Mouse (Mus musculus) lung, embryonic 14.5 days (tissue): ENCODE measurements at regions not wholly inside any gene's neighbourhood (a gene's known extent, or its start where the extent isn't known, plus 50 kb on each side); places are given as distances from the start of the nearest gene placed in this dataset.

Source experiments
- ATAC-seq: fragments of 200-750 bp; cut with Nextera tagmentation; 2 replicates; pipeline ENCODE4 v1.8.0; 2017; ENCODE audit warnings: mild to moderate bottlenecking, moderate TSS enrichment, moderate library complexity; ENCODE audit not compliant: insufficient read depth
- DNase-seq: peaks from one replicate; pipeline ENCODE4 v3.0.0-alpha.2; 2015
- H3K27ac ChIP-seq: fragments of 300-500 bp; sonication (generic); 2 replicates; pipeline ENCODE4 v1.5.1; 2014; ENCODE audit warnings: low read depth, mild to moderate bottlenecking, moderate library complexity
- H3K27me3 ChIP-seq: fragments of 300-500 bp; sonication (generic); 2 replicates; pipeline ENCODE4 v1.6.1; 2014; ENCODE audit warnings: low read length, control low read depth; ENCODE audit not compliant: insufficient read depth
- H3K36me3 ChIP-seq: fragments of 300-500 bp; sonication (generic); 2 replicates; pipeline ENCODE4 v1.6.1; 2014; ENCODE audit warnings: control low read depth; ENCODE audit not compliant: insufficient read depth
- H3K4me1 ChIP-seq: fragments of 300-500 bp; sonication (generic); 2 replicates; pipeline ENCODE4 v1.6.1; 2014; ENCODE audit warnings: antibody characterized with exemption, control low read depth; ENCODE audit not compliant: insufficient read depth
- H3K4me2 ChIP-seq: fragments of 300-500 bp; sonication (generic); 2 replicates; pipeline ENCODE4 v1.6.1; 2014; ENCODE audit warnings: mild to moderate bottlenecking
- H3K4me3 ChIP-seq: fragments of 300-500 bp; sonication (generic); 2 replicates; pipeline ENCODE4 v1.5.1; 2014; ENCODE audit warnings: low read depth, low read length
- H3K9ac ChIP-seq: fragments of 300-500 bp; sonication (generic); 2 replicates; pipeline ENCODE4 v1.6.1; 2014
- H3K9me3 ChIP-seq: fragments of 300-500 bp; sonication (generic); 2 replicates; pipeline ENCODE4 v1.6.1; 2016; ENCODE audit warnings: low read depth, low read length, control low read depth
- CTCF ChIP-seq: IDR thresholded peaks from 2 replicates; pipeline ENCODE4 v1.5.1; 2016; ENCODE audit warnings: antibody characterized with exemption, low read depth
- WGBS: fragments of 180-500 bp; shearing (Covaris S2); extraction: QIAGEN DNeasy Blood & Tissue Kit; methylation state at CpG from one replicate; pipeline ENCODE4 v1.1.7; 2014; 5-methylcytosine and 5-hydroxymethylcytosine counted together

DNA sequence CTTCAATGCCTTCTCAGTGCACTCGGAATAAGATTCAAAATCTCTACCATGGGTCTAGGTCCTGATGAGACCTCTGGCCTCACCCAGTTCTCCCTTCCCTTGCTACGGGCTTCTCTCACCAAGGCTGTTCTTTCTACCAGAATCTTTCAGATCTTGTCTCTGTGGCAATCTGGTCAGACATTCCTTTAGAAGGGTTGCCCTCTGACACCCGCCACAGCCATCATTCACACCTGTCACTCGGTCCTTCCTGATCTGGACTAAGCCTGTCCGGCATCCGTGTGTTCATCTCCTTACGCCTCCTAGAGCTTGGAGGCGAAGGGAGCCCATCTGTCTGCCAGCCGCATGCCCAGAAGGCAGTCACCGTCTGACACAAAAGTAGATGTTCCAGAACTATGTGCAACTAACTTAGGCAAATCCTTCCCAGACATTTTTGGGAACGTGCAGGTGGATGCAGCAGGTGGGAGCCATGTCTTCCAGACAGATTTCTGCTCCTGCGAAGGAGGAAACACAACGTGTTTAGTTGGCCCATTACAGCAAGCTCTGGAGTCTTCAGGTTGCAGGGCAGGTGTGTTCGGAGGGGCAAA, 77.7 kb downstream of the Fam76b start:
- peaks cover 2% of the 10 kb centered on the region; the same call in 1 of the 2 replicates for H3K4me1 ChIP-seq
- no peak for TF ChIP-seq CTCF
- no peaks in the 10 kb centered on the region for H3K36me3 ChIP-seq
- H3K9ac ChIP-seq, result no peak overlapping the region
- H3K4me2 ChIP-seq, result no peak overlapping the region
- 69% methylated on average over 14 of the region's 14 CpGs for WGBS
- H3K4me3 ChIP-seq, result no peak overlapping the region
- H3K9me3 ChIP-seq, result no peaks in the 10 kb centered on the region
- no peak overlapping the region for H3K27ac ChIP-seq
- H3K27me3 ChIP-seq, result no peaks in the 10 kb centered on the region
- ATAC-seq (no peak), DNase-seq (no peak)

DNA sequence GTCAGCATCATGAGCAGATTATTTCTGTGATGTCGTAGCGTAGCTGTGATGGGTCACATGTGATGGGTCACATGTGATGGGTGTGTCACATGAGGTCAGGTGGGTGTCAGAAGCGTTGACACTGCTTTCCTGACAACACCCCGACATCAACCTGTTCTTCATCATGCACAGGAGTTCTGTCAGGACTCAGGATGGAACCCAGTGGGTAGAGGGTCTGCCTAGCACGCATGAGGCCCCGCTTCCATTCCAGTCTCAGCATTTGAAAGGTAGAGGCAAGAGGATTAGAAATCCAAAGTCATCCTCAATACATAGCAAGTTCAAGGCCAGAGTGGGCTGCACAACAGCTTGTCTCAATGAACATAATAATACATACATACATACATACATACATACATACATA, 79.2 kb downstream of the Fam76b start:
- Histone ChIP-seq H3K27me3 (no peaks in the 10 kb centered on the region), H3K9ac (no peak overlapping the region), H3K4me2 (no peak overlapping the region), H3K27ac (no peak overlapping the region), H3K4me1 (peaks cover 2% of the 10 kb centered on the region; the same call in 1 of the 2 replicates), H3K4me3 (no peak overlapping the region), H3K36me3 (no peaks in the 10 kb centered on the region), H3K9me3 (no peaks in the 10 kb centered on the region)
- no peak for TF ChIP-seq CTCF
- DNase-seq, result no peak
- WGBS, result 86% methylated on average over 6 of the region's 6 CpGs
- no peak for ATAC-seq

DNA sequence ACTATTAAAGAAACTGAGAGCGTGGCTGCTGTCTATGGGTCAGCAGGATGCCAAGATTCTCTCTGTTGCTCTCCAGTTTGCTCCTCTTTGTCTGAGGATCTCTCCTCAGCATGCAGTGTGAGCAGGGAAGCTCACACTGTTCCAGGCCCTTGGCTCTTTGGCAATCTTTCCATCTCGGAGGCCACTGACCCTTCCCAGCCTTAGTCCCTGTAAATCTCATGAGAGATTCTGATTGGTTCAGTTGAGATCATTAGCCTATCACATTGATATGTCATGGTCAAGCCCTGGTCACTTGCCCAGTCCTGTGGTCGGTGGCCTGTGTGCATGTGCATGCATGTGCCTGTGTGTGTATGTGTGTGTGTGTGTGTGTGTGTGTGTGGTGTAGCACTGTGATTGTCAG, 82.1 kb downstream of the Fam76b start:
- Histone ChIP-seq H3K9me3 (no peaks in the 10 kb centered on the region), H3K9ac (no peak overlapping the region), H3K4me3 (no peak overlapping the region), H3K4me2 (no peak overlapping the region), H3K36me3 (no peaks in the 10 kb centered on the region), H3K4me1 (peaks cover 2% of the 10 kb centered on the region; the same call in 1 of the 2 replicates), H3K27ac (no peak overlapping the region), H3K27me3 (no peaks in the 10 kb centered on the region)
- TF ChIP-seq CTCF, result no peak
- WGBS, result 70% methylated on average over 3 of the region's 3 CpGs
- ATAC-seq, result peak; percentile 28; the same call in 1 of the 2 replicates
- DNase-seq, result no peak

DNA sequence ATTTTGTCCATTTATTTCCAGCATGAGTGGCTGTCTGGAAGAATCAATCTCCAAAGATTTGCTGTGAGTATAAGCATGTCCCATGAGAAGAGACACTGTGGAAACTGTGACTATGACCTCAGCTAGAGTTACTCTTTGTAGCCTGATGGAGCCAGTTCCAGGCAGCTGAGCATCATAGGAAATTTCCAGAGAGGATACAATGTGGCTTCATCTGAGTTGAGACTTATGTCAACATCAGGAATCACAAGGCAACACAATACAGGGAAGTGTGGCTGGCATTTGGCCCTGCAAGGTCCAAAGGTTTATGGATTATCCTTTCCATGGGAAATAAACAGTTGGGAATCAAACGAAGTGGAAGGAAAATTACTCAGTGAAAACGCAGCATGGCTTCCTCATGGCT, 82.6 kb downstream of the Fam76b start:
- H3K27me3 ChIP-seq, result no peaks in the 10 kb centered on the region
- H3K27ac ChIP-seq, result no peak overlapping the region
- H3K4me1 ChIP-seq, result peaks cover 2% of the 10 kb centered on the region; the same call in 1 of the 2 replicates
- H3K4me3 ChIP-seq, result no peak overlapping the region
- H3K9me3 ChIP-seq, result no peaks in the 10 kb centered on the region
- DNase-seq, result no peak
- no peak for ATAC-seq
- WGBS, result 68% methylated on average over 2 of the region's 2 CpGs
- TF ChIP-seq CTCF, result no peak
- no peak overlapping the region for H3K9ac ChIP-seq
- no peaks in the 10 kb centered on the region for H3K36me3 ChIP-seq
- no peak overlapping the region for H3K4me2 ChIP-seq

DNA sequence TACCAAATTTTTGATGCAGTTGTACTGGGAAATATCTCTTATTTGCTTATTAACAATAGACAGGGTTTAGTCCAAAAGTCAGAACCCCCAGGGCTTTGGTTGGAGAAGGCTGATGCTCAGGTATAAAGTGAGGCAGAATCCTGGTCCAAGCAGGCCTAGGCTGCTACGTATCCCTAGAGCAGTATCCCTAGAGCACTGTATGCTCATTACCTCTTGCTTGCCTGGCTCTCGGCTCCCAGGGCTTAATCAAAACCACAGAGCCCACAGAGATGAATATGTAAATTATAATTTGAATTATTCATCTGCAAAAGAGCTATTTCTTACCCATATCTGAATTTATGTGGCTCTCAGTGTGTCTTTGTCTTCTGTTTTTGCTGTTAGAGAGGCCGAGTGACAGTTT, 85.9 kb downstream of the Fam76b start:
- Histone ChIP-seq H3K27ac (no peak overlapping the region), H3K9me3 (no peaks in the 10 kb centered on the region), H3K4me1 (peaks cover 2% of the 10 kb centered on the region; the same call in 1 of the 2 replicates), H3K27me3 (no peaks in the 10 kb centered on the region), H3K4me3 (no peak overlapping the region), H3K4me2 (no peak overlapping the region), H3K36me3 (no peaks in the 10 kb centered on the region), H3K9ac (no peak overlapping the region)
- ATAC-seq (no peak), DNase-seq (no peak)
- no peak for TF ChIP-seq CTCF
- 69% methylated on average over 3 of the region's 3 CpGs for WGBS

DNA sequence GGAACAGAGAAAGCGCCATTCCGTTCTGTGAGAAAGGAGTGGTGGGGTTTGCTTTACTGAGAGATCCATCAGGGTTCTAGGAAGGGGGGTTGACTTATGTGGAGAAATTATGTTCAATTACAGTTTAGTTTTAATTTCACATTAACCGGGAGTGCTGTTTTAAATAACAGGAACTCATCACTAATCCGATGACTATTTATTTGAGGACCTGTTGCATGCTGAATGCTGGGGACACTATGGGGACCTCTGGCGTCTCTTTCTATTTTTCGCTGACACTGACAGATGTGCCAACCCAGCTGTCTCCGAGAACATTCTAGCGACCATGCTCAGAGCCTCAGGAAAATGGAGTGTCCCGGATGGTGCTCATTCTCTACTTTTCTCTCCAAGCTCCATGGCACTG, 86.6 kb downstream of the Fam76b start:
- H3K9ac ChIP-seq, result no peak overlapping the region
- no peaks in the 10 kb centered on the region for H3K27me3 ChIP-seq
- no peak overlapping the region for H3K4me3 ChIP-seq
- TF ChIP-seq CTCF, result no peak
- DNase-seq (no peak), ATAC-seq (no peak)
- peaks cover 2% of the 10 kb centered on the region; the same call in 1 of the 2 replicates for H3K4me1 ChIP-seq
- no peak overlapping the region for H3K4me2 ChIP-seq
- no peaks in the 10 kb centered on the region for H3K36me3 ChIP-seq
- 73% methylated on average over 9 of the region's 9 CpGs for WGBS
- H3K9me3 ChIP-seq, result no peaks in the 10 kb centered on the region
- H3K27ac ChIP-seq, result no peak overlapping the region

DNA sequence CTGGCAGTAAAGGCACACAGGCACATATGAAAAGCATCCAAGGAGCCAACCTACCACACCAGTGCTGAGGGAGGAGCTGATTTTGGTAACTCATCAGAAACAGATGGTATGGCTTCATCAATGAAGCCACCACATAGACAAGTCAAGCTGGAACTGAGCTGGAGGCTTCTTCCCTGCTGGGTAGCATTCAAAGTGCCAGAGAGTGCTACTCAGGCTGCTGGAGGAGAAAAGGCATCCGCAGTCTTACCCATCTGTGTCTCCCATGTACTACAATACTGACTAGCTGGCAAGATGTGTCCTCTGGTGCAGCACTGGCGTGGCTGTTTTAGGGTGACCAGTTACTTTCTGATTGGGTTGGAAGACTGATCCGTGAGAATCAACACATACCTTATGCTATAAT, 87.3 kb downstream of the Fam76b start:
- no peak overlapping the region for H3K27ac ChIP-seq
- no peaks in the 10 kb centered on the region for H3K9me3 ChIP-seq
- H3K27me3 ChIP-seq, result no peaks in the 10 kb centered on the region
- ATAC-seq (no peak), DNase-seq (no peak)
- H3K36me3 ChIP-seq, result no peaks in the 10 kb centered on the region
- TF ChIP-seq CTCF, result no peak
- H3K4me3 ChIP-seq, result no peak overlapping the region
- no peak overlapping the region for H3K4me2 ChIP-seq
- H3K4me1 ChIP-seq, result peaks cover 6% of the 10 kb centered on the region; the same call in 1 of the 2 replicates
- WGBS, result 82% methylated on average over 3 of the region's 3 CpGs
- H3K9ac ChIP-seq, result no peak overlapping the region

DNA sequence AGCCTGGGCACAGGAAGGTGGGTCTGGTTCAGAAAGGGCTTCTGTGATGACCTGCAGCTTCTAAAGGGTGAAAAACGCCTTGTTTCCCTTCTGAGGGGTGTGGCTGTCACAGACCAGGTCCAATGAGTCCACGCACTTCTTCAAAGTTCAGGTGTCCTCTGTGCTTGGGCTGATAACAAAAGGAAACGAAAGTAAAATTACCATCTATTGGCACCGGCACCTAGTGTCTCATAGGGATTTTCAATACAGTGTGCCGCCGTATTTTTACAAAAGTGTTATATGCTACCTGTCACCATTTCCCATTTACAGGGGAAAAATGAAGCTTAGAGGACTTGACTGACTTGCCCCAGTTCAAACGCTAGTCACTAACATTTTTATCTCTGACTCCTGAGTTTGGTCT, 89.3 kb downstream of the Fam76b start:
- no peak overlapping the region for H3K9ac ChIP-seq
- ATAC-seq (no peak), DNase-seq (no peak)
- H3K4me1 ChIP-seq, result peaks cover 7% of the 10 kb centered on the region; the same call in 1 of the 2 replicates
- H3K36me3 ChIP-seq, result no peaks in the 10 kb centered on the region
- no peaks in the 10 kb centered on the region for H3K9me3 ChIP-seq
- no peak overlapping the region for H3K27ac ChIP-seq
- no peak overlapping the region for H3K4me2 ChIP-seq
- no peak for TF ChIP-seq CTCF
- 79% methylated on average over 7 of the region's 7 CpGs for WGBS
- H3K27me3 ChIP-seq, result no peaks in the 10 kb centered on the region
- no peak overlapping the region for H3K4me3 ChIP-seq
